Mouse (Mus musculus) lung, postnatal 0 days (tissue): ENCODE results near the gene Socs1. TPM values are rescaled to one million over a fixed set of nuclear protein-coding genes. Genes with fewer than 3 reads are reported as not detected.
A peak's percentile ranks its signal among the peaks of the same experiment; 100 is the strongest.

Experiments used
- ATAC-seq: fragments of 200-750 bp; cut with Nextera tagmentation; 2 replicates; pipeline ENCODE4 v1.8.0; 2017; ENCODE audit warnings: moderate library complexity
- DNase-seq: peaks from one replicate; pipeline ENCODE4 v3.0.0-alpha.2; 2016; ENCODE audit warnings: low spot score
- H3K27ac ChIP-seq: fragments of 300-500 bp; sonication (generic); 2 replicates; pipeline ENCODE4 v1.5.1; 2014; ENCODE audit warnings: antibody characterized with exemption, mild to moderate bottlenecking, low read length, mixed read lengths
- H3K27me3 ChIP-seq: fragments of 300-500 bp; sonication (generic); replicated peaks from 2 replicates; pipeline ENCODE4 v1.6.1; 2014; ENCODE audit warnings: low read length, mixed read lengths; ENCODE audit not compliant: insufficient read depth
- H3K36me3 ChIP-seq: fragments of 300-500 bp; sonication (generic); 2 replicates; pipeline ENCODE4 v1.6.1; 2014; ENCODE audit warnings: low read length, mixed read lengths; ENCODE audit not compliant: insufficient read depth
- H3K4me1 ChIP-seq: fragments of 300-500 bp; sonication (generic); 2 replicates; pipeline ENCODE4 v1.6.1; 2014; ENCODE audit warnings: antibody characterized with exemption, low read depth, low read length, mixed read lengths; ENCODE audit not compliant: insufficient read depth
- H3K4me2 ChIP-seq: fragments of 300-500 bp; sonication (generic); replicated peaks from 2 replicates; pipeline ENCODE4 v1.6.1; 2014; ENCODE audit warnings: low read depth, mild to moderate bottlenecking, low read length, moderate library complexity, mixed read lengths
- H3K4me3 ChIP-seq: fragments of 300-500 bp; sonication (generic); 2 replicates; pipeline ENCODE4 v1.5.1; 2014; ENCODE audit warnings: low read depth, low read length
- H3K9ac ChIP-seq: fragments of 300-500 bp; sonication (generic); replicated peaks from 2 replicates; pipeline ENCODE4 v1.6.1; 2014; ENCODE audit warnings: low read depth, mild to moderate bottlenecking
- H3K9me3 ChIP-seq: fragments of 300-500 bp; sonication (generic); 2 replicates; pipeline ENCODE4 v1.6.1; 2016; ENCODE audit warnings: low read length, mixed read lengths
- CTCF ChIP-seq: IDR thresholded peaks from 2 replicates; pipeline ENCODE4 v1.5.1; 2016; ENCODE audit warnings: antibody characterized with exemption, mild to moderate bottlenecking
- EP300 ChIP-seq: IDR thresholded peaks from 2 replicates; pipeline ENCODE4 v1.6.1; 2016; ENCODE audit warnings: antibody characterized with exemption, mild to moderate bottlenecking, control low read depth
- WGBS: fragments of 180-500 bp; shearing (Covaris S2); extraction: QIAGEN DNeasy Blood & Tissue Kit; methylation state at CpG from one replicate; pipeline ENCODE4 v1.1.7; 2014; 5-methylcytosine and 5-hydroxymethylcytosine counted together
- polyA plus RNA-seq: library from polyadenylated mRNA; unstranded; fragments of >200 nt; fragmentation: Nextera tagmentation; extraction: Ambion mirVana; gene quantifications from 2 replicates; pipeline ENCODE4 v1.2.1, GENCODE M21; 2015

Gene Socs1
- polyA plus RNA-seq, 1 experiment from 2014 or later = 9.0 TPM

DNA sequence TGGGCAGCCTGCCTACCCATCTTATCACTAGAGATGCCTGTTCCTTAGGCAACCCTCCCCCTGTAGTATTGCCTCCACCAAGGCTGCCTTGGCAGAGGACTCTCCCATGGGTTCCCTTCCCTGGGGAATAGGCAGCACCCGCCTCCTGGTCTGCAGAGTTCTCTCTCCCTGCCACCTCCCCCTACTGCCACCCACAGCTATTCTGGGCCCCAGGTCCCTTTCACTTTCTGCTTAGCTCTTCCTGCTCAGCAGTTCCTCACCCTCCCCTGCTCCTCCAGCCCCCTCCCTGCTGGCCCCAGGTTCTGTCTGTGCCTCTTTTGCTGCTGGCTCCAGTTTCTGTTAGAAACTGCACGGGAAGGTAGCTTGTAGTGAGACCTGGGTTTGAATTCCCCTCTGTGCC lies 15.7 kb downstream of the Socs1 start:
- H3K9ac ChIP-seq = no peak overlapping the region
- H3K4me2 ChIP-seq = no peak overlapping the region
- 74% methylated on average over 2 of the region's 2 CpGs for WGBS
- TF ChIP-seq EP300 = no peak
- TF ChIP-seq CTCF = no peak
- peaks cover 3% of the 10 kb centered on the region; the same call in 1 of the 2 replicates for H3K4me1 ChIP-seq
- H3K9me3 ChIP-seq = no peaks in the 10 kb centered on the region
- no peak for DNase-seq
- H3K4me3 ChIP-seq = no peak overlapping the region
- no peaks in the 10 kb centered on the region for H3K36me3 ChIP-seq
- no peaks in the 10 kb centered on the region for H3K27me3 ChIP-seq
- no peak for ATAC-seq
- H3K27ac ChIP-seq = no peak overlapping the region

DNA sequence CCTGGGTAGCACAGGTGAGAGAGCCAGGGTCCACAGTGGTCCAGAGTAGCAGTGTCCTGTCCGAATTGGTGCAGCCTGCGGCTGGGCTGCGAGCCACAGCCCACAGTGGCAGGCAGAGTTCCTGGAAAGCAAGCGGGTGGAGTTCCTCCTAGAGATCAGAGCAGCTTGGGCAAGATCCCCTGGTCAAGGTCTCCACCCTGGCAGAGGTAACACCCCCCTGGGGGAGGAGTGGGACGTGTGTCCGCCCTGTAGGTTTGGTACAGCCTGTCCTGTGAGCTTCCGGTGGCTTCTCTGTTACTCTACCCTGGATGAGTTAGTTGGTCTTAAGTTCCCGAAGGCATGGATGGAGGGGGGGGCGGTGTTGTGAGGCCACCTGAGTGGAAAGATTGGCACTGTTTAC lies 16.5 kb downstream of the Socs1 start:
- H3K9ac ChIP-seq = no peak overlapping the region
- 38% methylated on average over 9 of the region's 9 CpGs for WGBS
- ATAC-seq (peak; percentile 20; the same call in 1 of the 2 replicates), DNase-seq (peak; percentile 32)
- H3K27ac ChIP-seq = no peak overlapping the region
- TF ChIP-seq EP300 = no peak
- TF ChIP-seq CTCF = no peak
- H3K4me2 ChIP-seq = no peak overlapping the region
- no peaks in the 10 kb centered on the region for H3K9me3 ChIP-seq
- no peak overlapping the region for H3K4me3 ChIP-seq
- H3K4me1 ChIP-seq = peaks cover 3% of the 10 kb centered on the region; the same call in 1 of the 2 replicates
- H3K27me3 ChIP-seq = no peaks in the 10 kb centered on the region
- H3K36me3 ChIP-seq = no peaks in the 10 kb centered on the region

DNA sequence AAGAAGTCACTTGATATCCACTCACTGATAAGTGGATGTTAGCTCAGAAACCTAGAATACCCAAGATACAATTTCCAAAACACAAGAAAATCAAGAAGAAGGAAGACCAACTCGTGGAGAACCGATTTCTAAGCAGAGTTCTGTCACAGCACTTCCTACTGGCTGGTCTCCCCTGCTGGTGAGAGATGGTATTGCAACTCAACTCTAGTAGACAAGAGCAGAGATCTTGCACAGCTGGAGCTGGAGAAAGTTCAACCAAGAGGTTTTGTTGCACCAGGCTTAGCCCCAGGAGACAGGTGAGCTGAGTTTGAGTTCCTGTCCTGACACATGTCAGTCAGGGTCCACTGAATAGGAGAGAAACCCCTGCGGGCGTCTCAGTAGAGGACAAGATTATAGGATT lies 18.2 kb downstream of the Socs1 start:
- peak; percentile 94 for TF ChIP-seq CTCF
- no peak for TF ChIP-seq EP300
- no peak overlapping the region for H3K27ac ChIP-seq
- DNase-seq (peak; percentile 83), ATAC-seq (no peak)
- H3K4me3 ChIP-seq = no peak overlapping the region
- H3K27me3 ChIP-seq = no peaks in the 10 kb centered on the region
- 44% methylated on average over 4 of the region's 4 CpGs for WGBS
- H3K9me3 ChIP-seq = no peaks in the 10 kb centered on the region
- no peak overlapping the region for H3K4me2 ChIP-seq
- H3K4me1 ChIP-seq = peaks cover 6% of the 10 kb centered on the region; the same call in 1 of the 2 replicates
- no peaks in the 10 kb centered on the region for H3K36me3 ChIP-seq
- H3K9ac ChIP-seq = no peak overlapping the region

DNA sequence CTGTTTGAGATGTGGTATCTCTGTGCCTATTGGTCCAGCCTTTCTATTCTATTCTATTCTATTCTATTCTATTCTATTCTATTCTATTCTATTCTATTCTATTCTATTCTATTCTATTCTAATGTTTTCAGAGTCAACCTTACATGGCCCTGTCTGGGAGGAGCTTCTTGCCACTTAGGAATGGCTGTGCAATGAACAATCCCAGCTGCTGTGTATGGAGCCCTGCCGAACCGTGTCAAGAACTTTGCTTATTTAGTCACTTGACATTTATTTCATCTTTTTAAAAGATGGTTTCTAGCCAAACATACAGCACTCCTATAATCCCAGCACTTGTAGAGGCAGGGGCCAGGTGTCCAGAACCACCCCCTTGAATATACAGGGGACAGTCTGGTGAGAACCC lies 21.0 kb downstream of the Socs1 start:
- Histone ChIP-seq H3K4me3 (no peak overlapping the region), H3K9ac (no peak overlapping the region), H3K4me1 (peaks cover 6% of the 10 kb centered on the region; the same call in 1 of the 2 replicates), H3K27ac (no peak overlapping the region), H3K36me3 (no peaks in the 10 kb centered on the region), H3K9me3 (no peaks in the 10 kb centered on the region), H3K4me2 (no peak overlapping the region), H3K27me3 (no peaks in the 10 kb centered on the region)
- peak; percentile 56; the same call in 1 of the 2 replicates for ATAC-seq
- TF ChIP-seq CTCF (no peak), EP300 (no peak)
- peak; percentile 68 for DNase-seq
- WGBS = 8% methylated on average over 2 of the region's 2 CpGs

DNA sequence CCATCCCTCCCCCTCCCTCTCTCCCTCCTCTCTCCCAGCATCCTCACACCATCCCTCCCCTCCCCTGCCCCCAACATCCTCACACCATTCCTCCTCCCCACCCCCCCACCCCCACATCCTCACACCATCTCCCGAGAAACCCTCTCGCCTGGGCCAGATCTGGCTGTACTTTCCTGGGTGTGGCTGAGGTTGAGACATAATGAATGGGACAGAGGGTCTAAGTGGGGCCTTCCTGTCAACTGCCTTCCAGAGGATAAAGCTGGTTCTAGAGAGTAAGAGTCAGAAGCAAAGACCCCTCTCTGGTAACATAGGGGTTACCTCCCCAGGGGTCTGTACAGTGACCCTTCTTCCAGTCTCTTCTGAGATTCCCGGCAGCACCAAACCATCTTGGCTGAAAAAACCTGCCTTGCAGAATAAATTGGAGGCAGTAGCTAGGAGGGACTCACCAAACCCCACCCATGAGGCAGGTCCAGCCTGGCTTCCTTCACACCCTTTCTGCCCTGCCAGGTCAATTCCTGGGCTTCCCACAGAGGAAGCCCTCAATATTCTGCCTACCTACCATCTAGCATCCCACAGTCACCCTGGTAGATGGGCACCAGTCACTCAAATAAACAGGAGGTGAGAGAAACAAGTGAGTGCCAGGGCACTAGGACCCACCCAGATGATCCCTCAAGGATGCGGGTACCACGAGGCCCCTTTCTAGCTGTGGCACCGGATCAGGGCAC lies 21.6 kb downstream of the Socs1 start:
- no peak for DNase-seq
- no peak overlapping the region for H3K9ac ChIP-seq
- WGBS = 41% methylated on average over 6 of the region's 6 CpGs
- no peak overlapping the region for H3K4me2 ChIP-seq
- no peak for TF ChIP-seq EP300
- TF ChIP-seq CTCF = no peak
- no peaks in the 10 kb centered on the region for H3K27me3 ChIP-seq
- ATAC-seq = no peak
- H3K36me3 ChIP-seq = no peaks in the 10 kb centered on the region
- peaks cover 3% of the 10 kb centered on the region; the same call in 1 of the 2 replicates for H3K4me1 ChIP-seq
- H3K9me3 ChIP-seq = no peaks in the 10 kb centered on the region
- H3K4me3 ChIP-seq = no peak overlapping the region
- H3K27ac ChIP-seq = no peak overlapping the region

DNA sequence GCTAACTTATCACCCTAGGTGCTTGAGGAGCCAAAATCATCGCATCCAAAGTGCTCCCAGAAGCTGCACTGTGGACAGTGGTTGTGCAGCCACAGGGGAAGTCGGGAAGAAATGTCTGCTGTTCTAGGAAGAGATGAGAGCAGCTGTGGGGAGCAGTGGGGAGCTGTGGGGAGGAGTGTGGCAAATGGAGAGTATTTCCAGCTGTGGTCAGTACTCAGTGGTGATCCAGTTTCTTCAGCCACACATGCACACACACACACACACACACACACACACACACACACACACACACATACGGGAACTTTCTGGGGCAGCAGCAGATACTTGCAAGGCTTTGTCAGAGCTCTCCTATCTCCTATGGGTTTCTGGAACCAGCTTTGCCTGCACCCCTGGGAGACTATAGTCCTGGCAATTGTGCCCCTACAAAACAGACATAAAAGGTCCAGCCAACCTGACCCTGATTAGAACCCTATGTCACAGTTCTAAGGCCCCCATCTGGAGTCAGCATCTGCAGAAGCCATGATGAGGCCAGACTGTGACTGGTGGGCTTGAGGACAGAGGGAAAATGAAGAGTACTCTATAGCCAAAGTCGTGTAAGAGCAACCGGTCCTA lies 22.7 kb downstream of the Socs1 start:
- Histone ChIP-seq H3K9me3 (no peaks in the 10 kb centered on the region), H3K4me3 (no peak overlapping the region), H3K4me2 (no peak overlapping the region), H3K27ac (no peak overlapping the region), H3K36me3 (no peaks in the 10 kb centered on the region), H3K9ac (no peak overlapping the region), H3K27me3 (no peaks in the 10 kb centered on the region), H3K4me1 (peaks cover 3% of the 10 kb centered on the region; the same call in 1 of the 2 replicates)
- peak; percentile 52 for DNase-seq
- no peak for TF ChIP-seq CTCF
- no peak for TF ChIP-seq EP300
- WGBS = 60% methylated on average over 5 of the region's 5 CpGs
- peak; percentile 47 for ATAC-seq
